Mouse (Mus musculus): ENCODE results near the gene Arhgef11. TPM values are rescaled to one million over a fixed set of nuclear protein-coding genes. Genes with fewer than 3 reads are reported as not detected.

Gene Arhgef11
- polyA plus RNA-seq, 1 experiment: 5.5 TPM

- H3K4me3 ChIP-seq (ENCODE audit: insufficient read depth, poor library complexity, severe bottlenecking): no peak overlapping the region
- H3K79me2 ChIP-seq (ENCODE audit: control insufficient read depth, insufficient read depth): no peaks in the 10 kb centered on the region
- no peaks in the 10 kb centered on the region for H3K36me3 ChIP-seq (ENCODE audit: control insufficient read depth, insufficient read depth)
- TF ChIP-seq USF1 (IDR thresholded peaks at IDR 0.05; ENCODE audit: low read depth) (no peak), CEBPB (IDR thresholded peaks at IDR 0.05; ENCODE audit: low read depth) (no peak), FOSL1 (IDR thresholded peaks at IDR 0.05; ENCODE audit: insufficient read depth, low read length, poor library complexity, severe bottlenecking) (no peak)
- no peak overlapping the region for H3ac ChIP-seq (ENCODE audit: control insufficient read depth, insufficient read length, low read depth)
- peaks cover 10% of the 10 kb centered on the region for H3K27me3 ChIP-seq (ENCODE audit: control insufficient read depth, insufficient read depth, insufficient read length)
- no peaks in the 10 kb centered on the region for H3K79me3 ChIP-seq (ENCODE audit: low read depth)
Measured at GRCm38 (mm10) chr3:87743927-87744326, 126.6 kb downstream of the Arhgef11 start.

- Histone ChIP-seq H3K4me3 (ENCODE audit: insufficient read depth, poor library complexity, severe bottlenecking) (no peak overlapping the region), H3K27me3 (ENCODE audit: control insufficient read depth, insufficient read depth, insufficient read length) (peaks cover 10% of the 10 kb centered on the region), H3K79me3 (ENCODE audit: low read depth) (no peaks in the 10 kb centered on the region), H3ac (ENCODE audit: control insufficient read depth, insufficient read length, low read depth) (no peak overlapping the region), H3K79me2 (ENCODE audit: control insufficient read depth, insufficient read depth) (no peaks in the 10 kb centered on the region), H3K36me3 (ENCODE audit: control insufficient read depth, insufficient read depth) (no peaks in the 10 kb centered on the region)
- TF ChIP-seq CEBPB (IDR thresholded peaks at IDR 0.05; ENCODE audit: low read depth): no peak
- no peak for TF ChIP-seq MAX (IDR thresholded peaks at IDR 0.05)
- TF ChIP-seq USF1 (IDR thresholded peaks at IDR 0.05; ENCODE audit: low read depth): no peak
- TF ChIP-seq MYOG (IDR thresholded peaks at IDR 0.05; ENCODE audit: control insufficient read depth, extremely low read depth, insufficient read length): no peak
- TF ChIP-seq MYOD1 (IDR thresholded peaks at IDR 0.05; ENCODE audit: control insufficient read depth, insufficient read length, low read depth): no peak
- TF ChIP-seq CTCF (IDR thresholded peaks at IDR 0.05; ENCODE audit: control insufficient read depth, insufficient read depth, insufficient read length): no peak
- no peak for TF ChIP-seq FOSL1 (IDR thresholded peaks at IDR 0.05; ENCODE audit: insufficient read depth, low read length, poor library complexity, severe bottlenecking)
Measured at GRCm38 (mm10) chr3:87745036-87745659, 127.8 kb downstream of the Arhgef11 start.

- TF ChIP-seq CEBPB (IDR thresholded peaks at IDR 0.05; ENCODE audit: low read depth) (no peak), USF1 (IDR thresholded peaks at IDR 0.05; ENCODE audit: low read depth) (no peak), MYOD1 (IDR thresholded peaks at IDR 0.05; ENCODE audit: control insufficient read depth, insufficient read length, low read depth) (no peak), MYOG (IDR thresholded peaks at IDR 0.05; ENCODE audit: control insufficient read depth, extremely low read depth, insufficient read length) (no peak), FOSL1 (IDR thresholded peaks at IDR 0.05; ENCODE audit: insufficient read depth, low read length, poor library complexity, severe bottlenecking) (no peak), CTCF (IDR thresholded peaks at IDR 0.05; ENCODE audit: control insufficient read depth, insufficient read depth, insufficient read length) (no peak), MAX (IDR thresholded peaks at IDR 0.05) (no peak)
- no peaks in the 10 kb centered on the region for H3K79me2 ChIP-seq (ENCODE audit: control insufficient read depth, insufficient read depth)
- H3K4me3 ChIP-seq (ENCODE audit: insufficient read depth, poor library complexity, severe bottlenecking): no peak within 1 kb of the TSS
- H3ac ChIP-seq (ENCODE audit: control insufficient read depth, insufficient read length, low read depth): no peak within 1 kb of the TSS
- no peaks in the 10 kb centered on the region for H3K79me3 ChIP-seq (ENCODE audit: low read depth)
- peaks cover 11% of the 10 kb centered on the region for H3K27me3 ChIP-seq (ENCODE audit: control insufficient read depth, insufficient read depth, insufficient read length)
- H3K36me3 ChIP-seq (ENCODE audit: control insufficient read depth, insufficient read depth): no peaks in the 10 kb centered on the region
Measured at GRCm38 (mm10) chr3:87748431-87748830, 131.1 kb downstream of the Arhgef11 start, which contains the start of gene Lrrc71. Lrrc71 (minus strand) TSS chr3:87748625.

GRCm38 (mm10) chr3:87749036-87749435, 131.7 kb downstream of the Arhgef11 start:
- H3K79me2 ChIP-seq (ENCODE audit: control insufficient read depth, insufficient read depth): no peaks in the 10 kb centered on the region

GRCm38 (mm10) chr3:87749977-87750376, 132.6 kb downstream of the Arhgef11 start:
- Histone ChIP-seq H3ac (ENCODE audit: control insufficient read depth, insufficient read length, low read depth) (no peak overlapping the region), H3K79me3 (ENCODE audit: low read depth) (no peaks in the 10 kb centered on the region), H3K27me3 (ENCODE audit: control insufficient read depth, insufficient read depth, insufficient read length) (peaks cover 18% of the 10 kb centered on the region), H3K79me2 (ENCODE audit: control insufficient read depth, insufficient read depth) (no peaks in the 10 kb centered on the region), H3K36me3 (ENCODE audit: control insufficient read depth, insufficient read depth) (no peaks in the 10 kb centered on the region), H3K4me3 (ENCODE audit: insufficient read depth, poor library complexity, severe bottlenecking) (no peak overlapping the region)
- TF ChIP-seq CTCF (IDR thresholded peaks at IDR 0.05; ENCODE audit: control insufficient read depth, insufficient read depth, insufficient read length) (no peak), FOSL1 (IDR thresholded peaks at IDR 0.05; ENCODE audit: insufficient read depth, low read length, poor library complexity, severe bottlenecking) (no peak), USF1 (IDR thresholded peaks at IDR 0.05; ENCODE audit: low read depth) (no peak), CEBPB (IDR thresholded peaks at IDR 0.05; ENCODE audit: low read depth) (no peak), MAX (IDR thresholded peaks at IDR 0.05) (no peak), MYOG (IDR thresholded peaks at IDR 0.05; ENCODE audit: control insufficient read depth, extremely low read depth, insufficient read length) (no peak), MYOD1 (IDR thresholded peaks at IDR 0.05; ENCODE audit: control insufficient read depth, insufficient read length, low read depth) (no peak)

More at GRCm38 (mm10) chr3:87749036-87749435, 131.7 kb downstream of the Arhgef11 start:
- Histone ChIP-seq H3K79me3 (ENCODE audit: low read depth) (no peaks in the 10 kb centered on the region), H3ac (ENCODE audit: control insufficient read depth, insufficient read length, low read depth) (no peak overlapping the region), H3K36me3 (ENCODE audit: control insufficient read depth, insufficient read depth) (no peaks in the 10 kb centered on the region), H3K27me3 (ENCODE audit: control insufficient read depth, insufficient read depth, insufficient read length) (peaks cover 15% of the 10 kb centered on the region), H3K4me3 (ENCODE audit: insufficient read depth, poor library complexity, severe bottlenecking) (no peak overlapping the region)
- TF ChIP-seq CTCF (IDR thresholded peaks at IDR 0.05; ENCODE audit: control insufficient read depth, insufficient read depth, insufficient read length) (peak; percentile 45), USF1 (IDR thresholded peaks at IDR 0.05; ENCODE audit: low read depth) (peak; percentile 35), MAX (IDR thresholded peaks at IDR 0.05) (no peak)

GRCm38 (mm10) chr3:87752567-87752966, 135.2 kb downstream of the Arhgef11 start:
- H3K36me3 ChIP-seq (ENCODE audit: control insufficient read depth, insufficient read depth): no peaks in the 10 kb centered on the region
- no peak overlapping the region for H3ac ChIP-seq (ENCODE audit: control insufficient read depth, insufficient read length, low read depth)
- H3K27me3 ChIP-seq (ENCODE audit: control insufficient read depth, insufficient read depth, insufficient read length): peaks cover 9% of the 10 kb centered on the region
- H3K79me2 ChIP-seq (ENCODE audit: control insufficient read depth, insufficient read depth): no peaks in the 10 kb centered on the region
- H3K79me3 ChIP-seq (ENCODE audit: low read depth): no peaks in the 10 kb centered on the region
- TF ChIP-seq MYOG (IDR thresholded peaks at IDR 0.05; ENCODE audit: control insufficient read depth, extremely low read depth, insufficient read length) (no peak), CEBPB (IDR thresholded peaks at IDR 0.05; ENCODE audit: low read depth) (no peak), CTCF (IDR thresholded peaks at IDR 0.05; ENCODE audit: control insufficient read depth, insufficient read depth, insufficient read length) (no peak), USF1 (IDR thresholded peaks at IDR 0.05; ENCODE audit: low read depth) (no peak), MYOD1 (IDR thresholded peaks at IDR 0.05; ENCODE audit: control insufficient read depth, insufficient read length, low read depth) (no peak), FOSL1 (IDR thresholded peaks at IDR 0.05; ENCODE audit: insufficient read depth, low read length, poor library complexity, severe bottlenecking) (no peak), MAX (IDR thresholded peaks at IDR 0.05) (no peak)
- H3K4me3 ChIP-seq (ENCODE audit: insufficient read depth, poor library complexity, severe bottlenecking): no peak overlapping the region
